Mouse (Mus musculus): ENCODE measurements around the gene Kif26b.

- TF ChIP-seq CTCF (IDR thresholded peaks at IDR 0.05; ENCODE audit: control insufficient read depth, insufficient read depth, low read length) (no peak), POLR2A (IDR thresholded peaks at IDR 0.05; ENCODE audit: borderline replicate concordance, control insufficient read depth, low read depth, low read length) (no peak)
Observed at GRCm38 (mm10) chr1:178744526-178744925, 215.6 kb downstream of the Kif26b start.
